Mouse (Mus musculus) myocyte (in vitro differentiated cells): ENCODE data around the gene Ebi3.
A peak's percentile ranks its signal among the peaks of the same experiment; 100 is the strongest.

Experiments used
- E2F4 ChIP-seq: IDR thresholded peaks from one replicate; pipeline ENCODE4 v1.6.1; 2011; ENCODE audit warnings: mild to moderate bottlenecking, control low read depth, moderate library complexity; ENCODE audit not compliant: insufficient read depth
- POLR2A ChIP-seq: IDR thresholded peaks from one replicate; pipeline ENCODE4 v1.6.1; 2011; ENCODE audit warnings: low read depth, mild to moderate bottlenecking, control low read depth, moderate library complexity; ENCODE audit not compliant: insufficient read length
- SRF ChIP-seq: IDR thresholded peaks from one replicate; pipeline ENCODE4 v1.6.1; 2011; ENCODE audit warnings: low read depth; ENCODE audit not compliant: control insufficient read depth, insufficient read length

GRCm38 (mm10) chr17:55931553-55932502 lies 20.6 kb upstream of the Ebi3 start:
- TF ChIP-seq POLR2A (peak; percentile 83), E2F4 (no peak), SRF (no peak)
